Mouse (Mus musculus) MEL (cell line): ENCODE measurements around the gene Zfp511. TPM values are rescaled to one million over a fixed set of nuclear protein-coding genes. Genes with fewer than 3 reads are reported as not detected.
A peak's percentile ranks its signal among the peaks of the same experiment; 100 is the strongest.

ENCODE experiments used
- DNase-seq: peaks from one replicate; pipeline ENCODE4 v3.0.0; 2011; ENCODE audit warnings: low read depth, low spot score
- H3K27ac ChIP-seq: 2 replicates; pipeline ENCODE4 v1.5.1; 2012; ENCODE audit warnings: low read depth, mild to moderate bottlenecking, control low read depth, low read length, moderate library complexity; ENCODE audit not compliant: control insufficient read depth
- H3K27me3 ChIP-seq, 2 experiments: fragments of 150-350 bp in 1 of 2; sonication (generic) in 1 of 2; 2 replicates each; pipeline ENCODE4 v1.6.1; 2012; ENCODE audit warnings: low read length in 2 of 2, mild to moderate bottlenecking in 2 of 2, improper control_type of control experiment in 1 of 2, moderate library complexity in 1 of 2; ENCODE audit not compliant: insufficient read depth in 2 of 2, control insufficient read depth in 1 of 2
- H3K36me3 ChIP-seq, 2 experiments: 2 replicates each; pipeline ENCODE4 v1.6.1; 2012 to 2014; ENCODE audit warnings: low read length in 2 of 2, improper control_type of control experiment in 1 of 2, inconsistent platforms in 1 of 2, mild to moderate bottlenecking in 1 of 2; ENCODE audit not compliant: insufficient read depth in 2 of 2, control insufficient read depth in 1 of 2
- H3K4me1 ChIP-seq, 2 experiments: fragments of 150-350 bp in 1 of 2; sonication (generic) in 1 of 2; 2 replicates each; pipeline ENCODE4 v1.6.1; 2012; ENCODE audit warnings: low read length in 2 of 2, improper control_type of control experiment in 1 of 2, mild to moderate bottlenecking in 1 of 2; ENCODE audit not compliant: insufficient read depth in 2 of 2, control insufficient read depth in 1 of 2
- H3K4me3 ChIP-seq, 2 experiments: fragments of 150-350 bp in 1 of 2; sonication (generic) in 1 of 2; 2 replicates each; pipeline ENCODE4 v1.5.1; 2012; ENCODE audit warnings: low read depth in 2 of 2, low read length in 2 of 2, mild to moderate bottlenecking in 2 of 2, moderate library complexity in 2 of 2, control low read depth in 1 of 2, improper control_type of control experiment in 1 of 2; ENCODE audit not compliant: control insufficient read depth in 1 of 2, insufficient read depth in 1 of 2
- H3K79me2 ChIP-seq: 2 replicates; pipeline ENCODE4 v1.6.1; 2012; ENCODE audit warnings: mild to moderate bottlenecking, low read length, moderate library complexity; ENCODE audit not compliant: control insufficient read depth, poor library complexity, insufficient read depth
- H3K9ac ChIP-seq: 2 replicates; pipeline ENCODE4 v1.6.1; 2012; ENCODE audit warnings: low read depth, mild to moderate bottlenecking, control low read depth, low read length, moderate library complexity; ENCODE audit not compliant: control insufficient read depth, poor library complexity, severe bottlenecking
- H3K9me3 ChIP-seq: fragments of 150-350 bp; sonication (generic); replicated peaks from 2 replicates; pipeline ENCODE4 v1.6.1; 2012; ENCODE audit warnings: mild to moderate bottlenecking, low read length, improper control_type of control experiment, moderate library complexity; ENCODE audit not compliant: insufficient read depth
- BHLHE40 ChIP-seq: IDR thresholded peaks from 2 replicates; pipeline ENCODE4 v1.6.1; 2012; ENCODE audit warnings: low read depth, mild to moderate bottlenecking, inconsistent platforms, low read length, improper control_type of control experiment, borderline replicate concordance
- CHD1 ChIP-seq: IDR thresholded peaks from 2 replicates; pipeline ENCODE4 v1.6.1; 2012; ENCODE audit warnings: low read depth, mild to moderate bottlenecking, inconsistent platforms, low read length, improper control_type of control experiment
- CHD2 ChIP-seq: IDR thresholded peaks from 2 replicates; pipeline ENCODE4 v1.6.1; 2011; ENCODE audit warnings: low read length, improper control_type of control experiment
- CTCF ChIP-seq, 3 experiments: IDR thresholded peaks in 2 of 3; conservative IDR thresholded peaks in 1 of 3; 2 replicates each; pipeline ENCODE4 v1.5.1; 2011 to 2012; ENCODE audit warnings: low read length in 3 of 3, low read depth in 2 of 3, mild to moderate bottlenecking in 2 of 3, improper control_type of control experiment in 1 of 3, inconsistent platforms in 1 of 3, mixed read lengths in 1 of 3, moderate library complexity in 1 of 3; ENCODE audit not compliant: control insufficient read depth in 1 of 3, insufficient read depth in 1 of 3, poor library complexity in 1 of 3, severe bottlenecking in 1 of 3
- E2F4 ChIP-seq: IDR thresholded peaks from 2 replicates; pipeline ENCODE4 v1.6.1; 2011; ENCODE audit warnings: low read depth, low read length, improper control_type of control experiment, borderline replicate concordance
- ELF1 ChIP-seq: IDR thresholded peaks from 2 replicates; pipeline ENCODE4 v1.6.1; 2014; ENCODE audit warnings: low read depth, mild to moderate bottlenecking, inconsistent platforms, low read length, improper control_type of control experiment, moderate library complexity
- EP300 ChIP-seq, 2 experiments: IDR thresholded peaks; 2 replicates each; pipeline ENCODE4 v1.6.1; 2011; ENCODE audit warnings: improper control_type of control experiment in 2 of 2, low read length in 2 of 2, low read depth in 1 of 2, mild to moderate bottlenecking in 1 of 2
- ETS1 ChIP-seq: IDR thresholded peaks from 2 replicates; pipeline ENCODE4 v1.6.1; 2012; ENCODE audit warnings: low read depth, mild to moderate bottlenecking, inconsistent platforms, low read length, improper control_type of control experiment, moderate library complexity
- GABPA ChIP-seq: IDR thresholded peaks from 2 replicates; pipeline ENCODE4 v1.6.1; 2012; ENCODE audit warnings: low read depth, mild to moderate bottlenecking, inconsistent platforms, low read length, improper control_type of control experiment, moderate library complexity
- GATA1 ChIP-seq: IDR thresholded peaks from 2 replicates; pipeline ENCODE4 v1.6.1; 2011; ENCODE audit warnings: low read depth, low read length, improper control_type of control experiment
- HCFC1 ChIP-seq: IDR thresholded peaks from 2 replicates; pipeline ENCODE4 v1.6.1; 2012; ENCODE audit warnings: low read depth, mild to moderate bottlenecking, inconsistent platforms, low read length, improper control_type of control experiment, moderate library complexity
- JUND ChIP-seq: IDR thresholded peaks from 2 replicates; pipeline ENCODE4 v1.6.1; 2011; ENCODE audit warnings: low read depth, mild to moderate bottlenecking, improper control_type of control experiment, low read length
- KAT2A ChIP-seq: conservative IDR thresholded peaks from 2 replicates; pipeline ENCODE4 v1.6.1; 2012; ENCODE audit warnings: low read depth, low read length, improper control_type of control experiment, inconsistent platforms
- MAFK ChIP-seq: IDR thresholded peaks from 2 replicates; pipeline ENCODE4 v1.6.1; 2011; ENCODE audit warnings: low read depth, mild to moderate bottlenecking, low read length, improper control_type of control experiment, borderline replicate concordance
- MAX ChIP-seq: IDR thresholded peaks from 2 replicates; pipeline ENCODE4 v1.6.1; 2011; ENCODE audit warnings: low read length, improper control_type of control experiment
- MAZ ChIP-seq: IDR thresholded peaks from 2 replicates; pipeline ENCODE4 v1.6.1; 2012; ENCODE audit warnings: low read depth, mild to moderate bottlenecking, inconsistent platforms, low read length, improper control_type of control experiment
- MEF2A ChIP-seq: IDR thresholded peaks from 2 replicates; pipeline ENCODE4 v1.6.1; 2014; ENCODE audit warnings: low read depth, mild to moderate bottlenecking, inconsistent platforms, low read length, improper control_type of control experiment; ENCODE audit not compliant: poor library complexity, insufficient replicate concordance, severe bottlenecking; ENCODE audit errors: extremely low read depth
- MXI1 ChIP-seq: IDR thresholded peaks from 2 replicates; pipeline ENCODE4 v1.6.1; 2011; ENCODE audit warnings: mild to moderate bottlenecking, low read depth, low read length, improper control_type of control experiment
- MYB ChIP-seq: IDR thresholded peaks from 2 replicates; pipeline ENCODE4 v1.6.1; 2011; ENCODE audit warnings: mild to moderate bottlenecking, low read depth, low read length, improper control_type of control experiment
- MYC ChIP-seq: IDR thresholded peaks from 2 replicates; pipeline ENCODE4 v1.6.1; 2011; ENCODE audit warnings: low read depth, mild to moderate bottlenecking, low read length, improper control_type of control experiment, moderate library complexity
- NELFE ChIP-seq: IDR thresholded peaks from 2 replicates; pipeline ENCODE4 v1.6.1; 2011; ENCODE audit warnings: low read depth, low read length, improper control_type of control experiment
- NRF1 ChIP-seq: IDR thresholded peaks from 2 replicates; pipeline ENCODE4 v1.6.1; 2014; ENCODE audit warnings: low read depth, mild to moderate bottlenecking, inconsistent platforms, low read length, improper control_type of control experiment, moderate library complexity; ENCODE audit not compliant: poor library complexity, insufficient read depth, severe bottlenecking
- POLR2A ChIP-seq, 2 experiments: IDR thresholded peaks; 2 replicates each; pipeline ENCODE4 v1.6.1; 2011 to 2012; ENCODE audit warnings: low read length in 2 of 2, mild to moderate bottlenecking in 2 of 2, control low read depth in 1 of 2, improper control_type of control experiment in 1 of 2, low read depth in 1 of 2, moderate library complexity in 1 of 2; ENCODE audit not compliant: control insufficient read depth in 1 of 2, insufficient read depth in 1 of 2, poor library complexity in 1 of 2
- POLR2AphosphoS2 ChIP-seq: IDR thresholded peaks from 2 replicates; pipeline ENCODE4 v1.6.1; 2011; ENCODE audit warnings: low read length, improper control_type of control experiment
- POLR2AphosphoS5 ChIP-seq: IDR thresholded peaks from 2 replicates; pipeline ENCODE4 v1.6.1; 2012; ENCODE audit warnings: low read depth, borderline replicate concordance, mild to moderate bottlenecking, inconsistent platforms, low read length, moderate library complexity, mixed read lengths
- RAD21 ChIP-seq: IDR thresholded peaks from 2 replicates; pipeline ENCODE4 v1.6.1; 2011; ENCODE audit warnings: mild to moderate bottlenecking, low read depth, low read length, improper control_type of control experiment
- RCOR1 ChIP-seq: IDR thresholded peaks from 2 replicates; pipeline ENCODE4 v1.6.1; 2012; ENCODE audit warnings: low read depth, mild to moderate bottlenecking, inconsistent platforms, low read length, improper control_type of control experiment
- SIN3A ChIP-seq: IDR thresholded peaks from 2 replicates; pipeline ENCODE4 v1.6.1; 2012; ENCODE audit warnings: low read length, improper control_type of control experiment, inconsistent platforms
- SMC3 ChIP-seq: IDR thresholded peaks from 2 replicates; pipeline ENCODE4 v1.6.1; 2011; ENCODE audit warnings: low read depth, low read length, improper control_type of control experiment
- TAL1 ChIP-seq: IDR thresholded peaks from 2 replicates; pipeline ENCODE4 v1.6.1; 2012; ENCODE audit warnings: mild to moderate bottlenecking, inconsistent platforms, low read length, moderate library complexity, mixed read lengths
- TCF12 ChIP-seq: IDR thresholded peaks from 2 replicates; pipeline ENCODE4 v1.6.1; 2014; ENCODE audit warnings: low read depth, mild to moderate bottlenecking, inconsistent platforms, low read length, improper control_type of control experiment, moderate library complexity
- UBTF ChIP-seq: IDR thresholded peaks from 2 replicates; pipeline ENCODE4 v1.6.1; 2012; ENCODE audit warnings: low read depth, mild to moderate bottlenecking, inconsistent platforms, low read length, improper control_type of control experiment, moderate library complexity, borderline replicate concordance; ENCODE audit not compliant: insufficient read depth
- USF1 ChIP-seq: IDR thresholded peaks from 2 replicates; pipeline ENCODE4 v1.6.1; 2014; ENCODE audit warnings: low read depth, mild to moderate bottlenecking, inconsistent platforms, low read length, improper control_type of control experiment, moderate library complexity
- USF2 ChIP-seq, 2 experiments: IDR thresholded peaks; 2 replicates each; pipeline ENCODE4 v1.6.1; 2011 to 2012; ENCODE audit warnings: improper control_type of control experiment in 2 of 2, low read length in 2 of 2, borderline replicate concordance in 1 of 2, inconsistent platforms in 1 of 2, low read depth in 1 of 2, mild to moderate bottlenecking in 1 of 2; ENCODE audit not compliant: insufficient read depth in 1 of 2
- ZC3H11A ChIP-seq: IDR thresholded peaks from 2 replicates; pipeline ENCODE4 v1.6.1; 2012; ENCODE audit warnings: low read depth, mild to moderate bottlenecking, inconsistent platforms, low read length, improper control_type of control experiment
- ZKSCAN1 ChIP-seq: IDR thresholded peaks from 2 replicates; pipeline ENCODE4 v1.6.1; 2012; ENCODE audit warnings: low read depth, mild to moderate bottlenecking, inconsistent platforms, low read length, improper control_type of control experiment, moderate library complexity
- ZMIZ1 ChIP-seq: IDR thresholded peaks from 2 replicates; pipeline ENCODE4 v1.6.1; 2012; ENCODE audit warnings: low read depth, mild to moderate bottlenecking, inconsistent platforms, low read length, improper control_type of control experiment, moderate library complexity
- ZNF384 ChIP-seq: IDR thresholded peaks from 2 replicates; pipeline ENCODE4 v1.6.1; 2012; ENCODE audit warnings: low read depth, mild to moderate bottlenecking, inconsistent platforms, low read length, improper control_type of control experiment
- polyA plus RNA-seq, 2 experiments: library from polyadenylated mRNA; stranded (reverse) in 1 of 2; unstranded in 1 of 2; fragments of >175 nt in 1 of 2; fragments of >200 nt in 1 of 2; gene quantifications; 2 replicates each; pipeline versions ENCODE4 v1.2.1 to v1.2.4; 2012; ENCODE audit warnings: low replicate concordance in 2 of 2, low read depth in 1 of 2; ENCODE audit not compliant: insufficient read length in 2 of 2, insufficient read depth in 1 of 2, missing spikeins in 1 of 2
- total RNA-seq: library from RNA; depleted of rRNA; stranded (reverse); fragments of 300-350 nt; gene quantifications from 2 replicates; pipeline ENCODE4 v1.2.3, GENCODE M21; 2012

Zfp511 gene
- total and polyA plus RNA-seq, 3 experiments = 35.6 to 51.5 TPM; not detected in 1

DNA sequence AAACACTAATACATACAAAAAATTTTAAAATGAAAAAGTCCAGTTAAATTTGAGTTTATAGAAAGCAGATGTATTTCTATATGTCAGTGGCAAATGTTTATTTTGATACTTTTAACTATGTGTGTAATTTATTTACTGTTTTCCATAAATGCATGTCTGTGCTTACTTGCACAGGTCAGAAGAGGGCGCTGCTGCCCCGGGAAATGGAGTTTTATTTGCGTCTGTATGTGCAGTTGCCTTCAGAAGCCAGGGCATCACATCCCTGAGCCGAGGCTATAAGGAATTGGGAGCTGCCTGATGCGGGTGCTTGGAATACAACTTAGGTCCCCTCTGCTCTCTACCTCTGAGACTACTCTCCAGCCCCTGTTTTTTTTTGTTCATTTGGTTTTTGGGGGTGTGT, 42.5 kb downstream of the Zfp511 start:
- Histone ChIP-seq H3K27me3 (no peaks in the 10 kb centered on the region), H3K9ac (no peak overlapping the region), H3K36me3 (peaks cover 0 to 3% of the 10 kb centered on the region in 2 experiments; a peak in 2 of 4 replicates), H3K4me1 (peaks cover 0 to 7% of the 10 kb centered on the region in 2 experiments; a peak in 2 of 4 replicates), H3K9me3 (no peaks in the 10 kb centered on the region), H3K4me3 (no peak overlapping the region), H3K79me2 (no peaks in the 10 kb centered on the region), H3K27ac (no peak overlapping the region)
- DNase-seq = peak; percentile 89
- TF ChIP-seq TAL1 (no peak), CTCF (IDR thresholded peaks at IDR 0.05 in 2 of 3, conservative IDR thresholded peaks at IDR 0.05 in 1 of 3; ENCODE audit: control insufficient read depth in 1 of 3, insufficient read depth in 1 of 3, low read depth in 2 of 3, low read length in 3 of 3, poor library complexity in 1 of 3, severe bottlenecking in 1 of 3) (peak; percentile 78 to 94 (median 90)), POLR2AphosphoS2 (no peak), MXI1 (no peak), MEF2A (no peak), ETS1 (no peak), NRF1 (no peak), SIN3A (peak; percentile 58; the same call in 1 of the 2 replicates), MYC (0 out of 2 replicates have a peak, but pooled peaks have one; percentile 36), TCF12 (no peak), BHLHE40 (no peak), GATA1 (no peak), ZMIZ1 (no peak), GABPA (no peak), KAT2A (no peak), EP300 (IDR thresholded peaks at IDR 0.05; ENCODE audit: low read depth in 1 of 2, low read length in 2 of 2) (no peak), MAZ (no peak), POLR2AphosphoS5 (no peak), SMC3 (peak; percentile 94), ELF1 (no peak), MAX (no peak), E2F4 (no peak), JUND (no peak), RCOR1 (no peak), POLR2A (IDR thresholded peaks at IDR 0.05; ENCODE audit: control insufficient read depth in 1 of 2, insufficient read depth in 1 of 2, low read depth in 1 of 2, low read length in 2 of 2, poor library complexity in 1 of 2) (no peak), USF2 (IDR thresholded peaks at IDR 0.05; ENCODE audit: borderline replicate concordance in 1 of 2, insufficient read depth in 1 of 2, low read depth in 1 of 2, low read length in 2 of 2) (no peak), ZC3H11A (peak; percentile 94), NELFE (no peak), MAFK (no peak), RAD21 (peak; percentile 98), ZNF384 (peak; percentile 63; the same call in 1 of the 2 replicates), UBTF (no peak), USF1 (no peak), MYB (no peak), ZKSCAN1 (no peak), CHD2 (no peak), HCFC1 (no peak), CHD1 (no peak)
